Mouse (Mus musculus) heart, adult 18-20 months (tissue): ENCODE results near the gene Myo3b. TPM values are rescaled to one million over a fixed set of nuclear protein-coding genes. Genes with fewer than 3 reads are reported as not detected.

Source experiments
- DNase-seq, 2 experiments: peaks; one replicate each; pipeline ENCODE4 v3.0.0; 2021 to 2022; ENCODE audit warnings: mixed read lengths in 1 of 2
- total RNA-seq, 2 experiments: library from RNA; stranded (reverse); gene quantifications; 2 replicates each; pipeline ENCODE4 v1.2.3; 2021

Myo3b gene
- total RNA-seq, 2 experiments from 2014 or later, result 0.07 TPM; not detected in 1

- DNase-seq, result no peak
Measured at GRCm38 (mm10) chr2:70066338-70067022, 27.6 kb downstream of the Myo3b start.

GRCm38 (mm10) chr2:70069861-70070260 lies 30.9 kb downstream of the Myo3b start:
- DNase-seq, result peak; percentile 11 to 17

DNA sequence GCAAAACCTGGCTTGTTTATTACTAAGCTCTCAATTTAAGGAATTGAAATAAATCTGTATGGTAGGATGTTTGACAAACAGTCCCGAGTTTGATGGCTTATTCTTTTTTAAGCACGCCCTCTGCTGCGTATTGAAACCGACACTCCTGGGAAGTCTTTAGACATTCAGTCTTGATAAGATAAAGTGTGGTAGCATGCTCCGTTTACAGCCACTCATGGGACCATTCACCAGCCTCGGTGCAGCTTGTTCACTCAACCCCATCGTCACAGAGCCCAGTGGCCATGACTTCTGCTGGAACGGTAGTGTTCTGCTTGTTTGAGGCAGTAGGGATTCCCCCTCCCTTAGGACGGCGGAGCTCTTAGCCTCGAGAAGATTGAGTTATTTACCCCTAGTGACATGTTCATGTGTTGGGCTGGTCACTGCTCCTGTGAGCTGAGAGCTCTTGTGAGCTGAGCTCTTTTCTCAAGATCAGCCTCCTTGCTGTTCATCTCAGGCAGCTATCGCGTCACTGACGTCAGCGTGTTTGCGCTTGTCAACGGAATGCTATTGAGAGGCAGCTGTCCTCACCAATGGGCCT lies 44.6 kb downstream of the Myo3b start:
- no peak for DNase-seq

GRCm38 (mm10) chr2:70091261-70091660 lies 52.3 kb downstream of the Myo3b start:
- peak in 1 of 2 experiments; percentile 17 for DNase-seq

DNA sequence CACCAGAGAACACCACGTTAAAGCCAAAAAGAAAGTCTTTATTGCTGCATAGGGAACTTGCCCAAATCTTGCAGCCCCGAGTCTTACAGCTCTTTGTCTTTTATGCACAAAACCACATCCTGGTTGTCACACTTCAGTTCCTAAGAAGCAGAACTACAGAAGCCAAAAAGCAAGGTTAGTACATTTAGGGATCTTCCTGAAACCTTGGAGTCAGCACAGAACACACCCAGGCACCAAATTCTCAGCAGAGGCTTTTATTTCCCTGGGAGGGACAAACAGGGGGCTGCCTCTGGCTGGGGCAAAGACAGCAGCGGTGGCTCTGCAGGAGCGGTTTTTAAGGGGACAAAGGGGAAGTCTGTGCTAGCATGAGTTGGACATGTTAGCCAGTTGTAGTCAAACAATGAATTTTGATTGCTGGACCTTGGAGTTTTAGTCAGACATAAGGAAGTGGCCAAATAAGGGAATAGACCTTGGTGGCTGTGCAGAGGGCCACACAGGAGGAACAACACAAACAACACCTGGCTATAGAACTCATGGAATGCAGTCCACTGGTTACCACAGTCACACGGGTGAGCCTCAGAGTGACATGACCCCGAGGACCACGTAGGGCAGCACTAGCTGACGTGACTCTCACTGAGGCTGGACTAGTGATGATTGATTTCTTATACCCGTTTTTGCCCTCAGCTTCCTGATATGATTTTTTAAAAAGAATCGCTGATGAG lies 53.0 kb downstream of the Myo3b start:
- DNase-seq, result peak in 1 of 2 experiments; percentile 23

DNA sequence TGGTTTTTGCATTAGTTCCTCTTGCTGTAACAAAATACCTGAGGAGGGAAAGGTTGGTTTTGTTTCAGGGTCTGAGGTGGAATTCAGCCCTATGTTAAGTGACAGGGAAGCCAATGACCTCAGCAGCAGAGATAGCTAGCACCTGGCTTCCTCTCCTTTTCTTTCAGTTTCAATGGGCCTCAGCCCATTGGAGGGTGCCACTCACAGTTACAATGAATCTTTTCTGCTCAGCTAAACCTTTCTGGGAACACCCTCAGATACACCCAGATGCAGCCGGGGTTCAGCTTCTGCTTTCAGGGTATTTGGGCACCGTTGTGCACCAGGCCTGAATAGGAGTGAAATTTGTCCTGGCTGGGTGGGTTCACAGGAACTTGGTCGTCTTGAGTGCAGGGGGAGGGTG lies 53.7 kb downstream of the Myo3b start:
- peak in 1 of 2 experiments; percentile 5 for DNase-seq

DNA sequence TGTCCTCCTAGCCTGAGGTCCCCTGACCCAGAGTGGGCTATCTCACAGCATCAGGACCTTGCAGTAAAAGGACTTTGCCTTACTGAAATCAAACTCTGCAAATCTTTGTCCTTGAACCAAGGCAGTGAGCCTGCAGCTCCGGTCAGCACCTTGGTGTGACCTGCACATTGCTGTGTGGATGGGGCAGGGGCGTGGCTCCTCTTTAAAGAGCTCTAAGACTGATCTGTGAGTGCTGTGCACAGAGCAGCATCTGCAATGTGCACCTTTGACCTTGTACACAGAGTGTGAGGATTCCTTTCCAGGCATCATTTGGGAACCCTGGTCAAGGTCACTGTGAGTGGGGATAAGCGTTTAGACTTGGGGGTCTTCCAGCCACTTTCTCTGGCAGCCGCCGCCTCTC lies 55.5 kb downstream of the Myo3b start:
- DNase-seq, result no peak

GRCm38 (mm10) chr2:70097229-70098095 lies 58.5 kb downstream of the Myo3b start:
- no peak for DNase-seq

DNA sequence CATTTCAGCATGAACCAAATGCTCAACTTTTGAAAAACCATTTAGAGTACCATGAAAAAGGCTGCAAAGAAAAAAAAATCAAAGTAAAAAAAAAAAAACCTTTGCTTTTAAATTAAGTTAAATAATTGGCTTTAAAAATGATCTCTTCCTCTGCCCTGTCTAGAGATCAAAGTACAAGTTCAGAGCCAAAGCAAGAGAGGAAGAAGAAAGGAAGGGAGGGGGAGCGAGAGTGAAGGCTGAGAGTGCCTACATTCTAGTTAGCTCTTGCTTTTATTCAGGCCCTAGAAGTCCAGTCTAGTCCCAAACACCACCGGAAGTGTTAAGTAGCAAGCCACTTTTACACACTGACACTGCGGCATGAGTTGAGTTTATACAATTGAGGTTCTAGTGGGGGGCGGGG lies 60.5 kb downstream of the Myo3b start:
- DNase-seq, result no peak

DNA sequence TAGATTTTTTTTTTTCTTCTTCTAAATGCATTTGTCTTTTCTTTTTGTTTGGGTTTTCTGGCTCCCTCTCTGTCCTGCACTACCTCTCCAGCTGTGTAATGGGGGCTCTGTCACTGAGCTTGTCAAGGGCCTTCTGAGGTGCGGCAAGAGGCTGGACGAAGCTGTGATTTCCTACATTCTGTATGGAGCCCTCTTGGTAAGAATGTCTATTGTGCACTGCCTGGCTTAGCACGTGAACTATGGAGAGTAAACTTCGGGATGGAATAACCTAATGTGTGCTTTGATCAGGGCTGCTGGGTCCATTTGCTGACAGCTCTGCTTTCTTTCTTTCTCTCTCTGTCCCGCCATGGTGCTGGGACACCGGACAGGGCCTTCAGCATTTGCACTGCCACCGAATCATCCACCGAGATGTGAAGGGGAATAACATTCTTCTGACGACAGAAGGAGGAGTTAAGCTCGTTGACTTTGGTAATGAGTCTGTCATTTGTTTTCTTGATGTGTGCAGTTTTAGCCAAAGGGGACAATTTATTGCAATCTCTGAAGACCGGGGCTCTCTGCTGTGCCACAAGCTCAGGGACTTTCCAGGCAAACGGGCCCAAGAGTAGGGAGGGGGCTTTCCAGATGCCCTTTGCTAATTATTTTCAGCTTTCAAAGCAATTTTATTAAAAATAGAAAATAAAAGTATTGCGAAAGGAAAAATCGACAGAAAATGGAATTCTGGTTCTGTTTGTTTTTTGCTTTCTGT lies 66.5 kb downstream of the Myo3b start:
- no peak for DNase-seq

DNA sequence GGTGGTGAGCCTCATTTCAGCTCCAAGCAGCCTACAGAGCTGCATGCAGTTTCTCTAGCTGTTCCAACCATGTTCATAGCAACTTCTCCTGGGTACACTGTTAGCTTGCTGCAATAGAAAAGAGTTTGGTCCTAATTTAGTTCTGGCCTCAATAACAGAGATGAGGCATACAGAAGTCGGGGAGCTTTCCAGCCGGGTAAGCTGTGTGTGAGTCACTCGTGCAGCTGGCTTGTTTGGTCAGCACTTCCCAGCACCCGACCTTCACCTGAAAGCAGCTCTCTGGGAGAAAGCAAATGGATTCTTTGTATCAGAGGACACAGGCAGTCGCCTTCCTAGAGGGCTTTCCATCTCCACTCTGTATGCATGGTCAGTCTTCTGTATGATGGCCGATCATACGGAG lies 70.1 kb downstream of the Myo3b start:
- DNase-seq, result no peak

GRCm38 (mm10) chr2:70113798-70114782 lies 75.2 kb downstream of the Myo3b start:
- DNase-seq, result no peak

- no peak for DNase-seq
Measured at GRCm38 (mm10) chr2:70118376-70119264, 79.7 kb downstream of the Myo3b start.

- DNase-seq, result no peak
Measured at GRCm38 (mm10) chr2:70119265-70119663, 80.3 kb downstream of the Myo3b start.

DNA sequence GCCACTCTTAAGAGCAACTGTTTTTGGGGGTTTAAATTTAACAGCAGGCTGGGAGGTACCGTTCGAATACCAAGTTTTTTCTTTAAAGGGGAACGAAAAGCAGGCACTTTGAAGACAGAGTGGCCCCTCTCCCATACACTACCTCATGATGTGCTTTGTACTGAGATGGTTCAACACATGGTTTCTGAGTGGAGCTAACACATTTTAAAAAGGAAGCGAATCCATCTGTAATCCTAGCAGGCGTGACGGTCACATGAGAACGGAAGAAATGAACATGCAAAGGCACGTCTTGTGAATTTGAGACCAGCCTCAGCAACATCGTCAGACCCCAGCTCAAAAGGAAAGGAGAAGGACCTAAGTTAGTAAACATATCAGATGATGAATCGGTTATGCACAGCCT lies 87.4 kb downstream of the Myo3b start:
- DNase-seq, result no peak

DNA sequence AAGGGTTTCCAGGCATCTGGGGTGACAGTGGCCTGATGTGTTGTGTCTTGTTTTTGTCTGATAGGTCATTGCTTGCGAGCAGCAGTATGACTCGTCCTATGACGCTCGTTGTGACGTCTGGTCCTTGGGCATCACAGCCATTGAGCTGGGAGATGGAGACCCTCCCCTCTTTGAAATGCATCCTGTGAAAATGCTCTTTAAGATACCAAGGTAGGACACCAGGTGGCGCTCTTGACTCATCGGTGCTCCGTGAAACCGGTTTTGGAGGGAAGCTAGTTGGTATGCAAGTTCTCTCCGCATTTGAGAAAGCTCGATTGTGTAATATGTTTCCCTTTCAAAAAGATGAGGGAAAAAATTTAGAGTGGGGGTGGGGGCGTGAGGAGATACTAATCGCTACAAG lies 87.9 kb downstream of the Myo3b start:
- peak; percentile 38 to 86 for DNase-seq

DNA sequence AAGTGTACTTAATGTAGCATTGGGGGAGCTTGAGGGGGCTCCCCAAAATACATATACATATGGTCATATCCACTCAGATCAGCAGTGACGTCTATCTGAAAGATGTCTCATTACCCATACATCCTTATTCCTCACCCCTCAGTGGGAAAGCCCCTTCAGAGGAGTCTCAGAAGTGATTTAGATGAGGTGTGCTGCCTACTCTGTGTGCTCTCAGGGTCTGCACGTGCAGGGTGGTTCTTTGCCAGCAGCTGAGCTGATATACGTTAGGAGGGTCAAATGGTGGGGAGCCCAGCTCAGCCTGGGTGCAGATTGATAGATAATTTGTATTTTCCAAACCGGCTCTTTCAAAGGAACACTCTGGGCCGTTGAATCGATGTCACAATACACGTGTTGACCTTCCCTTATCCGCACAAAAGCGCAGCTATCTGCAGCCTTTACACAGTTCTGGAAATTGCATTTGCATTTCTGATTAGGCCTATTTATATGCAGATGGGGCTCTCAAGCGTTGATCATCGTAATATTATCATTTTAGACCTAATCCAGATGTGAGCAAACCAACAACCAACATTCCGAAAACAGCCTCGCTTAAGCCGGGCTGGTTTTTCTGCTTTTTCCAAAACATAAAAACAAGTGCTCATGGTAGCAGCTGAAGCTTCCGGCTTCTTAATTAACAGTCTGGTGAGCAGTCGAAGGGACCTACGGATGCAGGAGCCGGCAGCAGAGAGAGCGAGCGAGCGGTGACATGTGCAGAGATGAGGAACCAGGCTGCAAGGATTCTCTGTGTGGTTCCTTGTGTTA lies 88.6 kb downstream of the Myo3b start:
- no peak for DNase-seq

- DNase-seq, result no peak
Measured at GRCm38 (mm10) chr2:70128590-70128989, 89.7 kb downstream of the Myo3b start.

- no peak for DNase-seq
Measured at GRCm38 (mm10) chr2:70129566-70129965, 90.6 kb downstream of the Myo3b start.
